Mouse (Mus musculus) cortical plate, adult 2 months (tissue): ENCODE data around the gene Gm17949.

ENCODE experiments used
- CTCF ChIP-seq: fragments of 200-500 bp; IDR thresholded peaks from 2 replicates; pipeline ENCODE4 v1.5.1; 2011; ENCODE audit warnings: mild to moderate bottlenecking, control low read depth, low read length; ENCODE audit not compliant: insufficient read depth; ENCODE audit errors: extremely low read depth
- POLR2A ChIP-seq: fragments of 200-500 bp; IDR thresholded peaks from 2 replicates; pipeline ENCODE4 v1.6.1; 2011; ENCODE audit warnings: mild to moderate bottlenecking, low read length, control low read depth; ENCODE audit not compliant: insufficient read depth; ENCODE audit errors: extremely low read depth

DNA sequence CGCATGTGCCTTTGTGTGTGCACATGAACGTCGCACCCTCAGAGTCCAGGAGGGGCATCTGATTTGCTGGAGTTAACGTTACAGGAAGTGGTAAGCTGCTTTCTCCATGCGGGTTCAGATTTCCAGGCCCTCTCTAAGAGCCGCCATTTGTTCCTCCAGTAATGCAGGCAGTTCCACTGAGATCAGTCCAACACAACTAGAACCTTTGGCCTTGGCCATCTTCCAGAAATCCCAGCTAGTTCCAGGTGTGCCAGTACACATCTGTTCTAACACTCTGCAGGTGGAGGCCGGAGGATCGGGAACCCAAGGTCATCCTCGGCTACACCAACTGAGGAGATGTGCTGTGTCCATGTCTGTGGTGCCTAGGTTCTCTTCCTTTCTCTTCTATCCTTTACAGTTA, 26.4 kb upstream of the Gm17949 start:
- TF ChIP-seq POLR2A: no peak
- TF ChIP-seq CTCF: no peak
